In the genomic region with DNA sequence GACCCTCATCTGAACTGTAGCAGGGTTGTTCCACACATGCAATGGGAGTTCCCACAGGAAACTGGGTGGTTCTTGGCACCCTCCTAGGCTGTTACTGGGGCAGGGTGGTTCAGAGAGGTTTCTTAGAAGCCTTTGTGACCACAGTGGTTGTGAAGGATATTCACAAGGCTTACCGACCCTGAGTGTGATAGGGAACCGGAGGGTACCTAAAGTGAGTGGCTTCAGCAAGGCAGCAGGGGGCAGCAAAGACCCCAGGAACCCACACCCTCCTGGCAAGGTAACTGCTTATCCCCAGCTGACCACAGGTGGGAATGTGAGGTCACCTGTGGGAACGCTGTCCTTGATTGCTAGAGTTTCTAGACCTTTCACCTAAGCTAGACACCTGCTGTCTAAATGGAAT, we compare ENCODE assay signal across 9 mouse cellular contexts.
A peak's percentile ranks its signal among the peaks of the same experiment; 100 is the strongest.
DNase-seq lines count a peak whose midpoint lies in the region; ATAC-seq and TF ChIP-seq lines count a peak whose summit lies in the region.
"Had no signal": no experiment of that assay in that cellular context is flagged by ENCODE, and none has a peak within 500 bp of the region (broad histone marks: within the 10 kb centered on the region; RNA-seq: fewer than 3 reads in every experiment).

No protein-coding gene starts in this region.

- no peak for TF ChIP-seq POLR2A in bone marrow, adult 2 months (IDR thresholded peaks at IDR 0.05; ENCODE audit: borderline replicate concordance, control insufficient read depth, low read depth, low read length)

- TF ChIP-seq EP300 in heart, postnatal 0 days (IDR thresholded peaks at IDR 0.05; ENCODE audit: low read depth) = no peak
- no peak for TF ChIP-seq EP300 in lung, postnatal 0 days (IDR thresholded peaks at IDR 0.05)

- DNase-seq in heart, postnatal 0 days (ENCODE audit: low spot score) = no peak
- DNase-seq in CD4-positive, CD25-positive, alpha-beta regulatory T cell, adult 2 months (ENCODE audit: low read depth, low spot score) = peak; percentile 80
- DNase-seq in lung, postnatal 0 days (ENCODE audit: low spot score) = peak; percentile 43
- peak; percentile 30 to 73 for DNase-seq in thymus, postnatal 10 days (ENCODE audit: low spot score in 2 of 2)
- DNase-seq in yolk sac, embryonic 10.5 days (ENCODE audit: low spot score) = no peak

- ATAC-seq in heart, postnatal 0 days (ENCODE audit: insufficient read depth, low read depth) = no peak
- no peak for ATAC-seq in heart, embryonic 12.5 days (ENCODE audit: insufficient number of reproducible peaks, low FRiP score)
- ATAC-seq in lung, postnatal 0 days = peak; percentile 60
- ATAC-seq in forebrain, embryonic 12.5 days (ENCODE audit: low FRiP score) = no peak

- TF ChIP-seq CTCF in heart, postnatal 0 days (IDR thresholded peaks at IDR 0.05; ENCODE audit: low read depth) = peak; percentile 62
- TF ChIP-seq CTCF in bone marrow, adult 2 months (IDR thresholded peaks at IDR 0.05; ENCODE audit: control insufficient read depth, insufficient read depth, low read length) = peak; percentile 79
- peak; percentile 72 for TF ChIP-seq CTCF in lung, postnatal 0 days (IDR thresholded peaks at IDR 0.05)

- H3K36me3 ChIP-seq in heart, postnatal 0 days (replicated peaks; ENCODE audit: control insufficient read depth, insufficient read depth, low read length) = no peaks in the 10 kb centered on the region
- H3K36me3 ChIP-seq in heart, embryonic 12.5 days = no peaks in the 10 kb centered on the region
- H3K36me3 ChIP-seq in lung, postnatal 0 days (ENCODE audit: insufficient read depth, low read length) = no peaks in the 10 kb centered on the region
- no peaks in the 10 kb centered on the region for H3K36me3 ChIP-seq in forebrain, embryonic 12.5 days (replicated peaks)
- H3K36me3 ChIP-seq: neural tube, embryonic 12.5 days had no signal

- H3K9me3 ChIP-seq in heart, postnatal 0 days (replicated peaks; ENCODE audit: control insufficient read depth, low read length) = no peaks in the 10 kb centered on the region
- H3K9me3 ChIP-seq in heart, embryonic 12.5 days (replicated peaks) = no peaks in the 10 kb centered on the region
- H3K9me3 ChIP-seq in lung, postnatal 0 days (ENCODE audit: low read length) = no peaks in the 10 kb centered on the region
- H3K9me3 ChIP-seq in forebrain, embryonic 12.5 days = no peaks in the 10 kb centered on the region
- H3K9me3 ChIP-seq: neural tube, embryonic 12.5 days had no signal

- H3K4me1 ChIP-seq in heart, postnatal 0 days (ENCODE audit: control insufficient read depth, insufficient read depth) = no peaks in the 10 kb centered on the region
- no peaks in the 10 kb centered on the region for H3K4me1 ChIP-seq in heart, embryonic 12.5 days (replicated peaks)
- no peaks in the 10 kb centered on the region for H3K4me1 ChIP-seq in bone marrow, adult 2 months (ENCODE audit: control insufficient read depth, insufficient read depth, low read length)
- no peaks in the 10 kb centered on the region for H3K4me1 ChIP-seq in lung, postnatal 0 days (ENCODE audit: insufficient read depth, low read depth, low read length)
- no peaks in the 10 kb centered on the region for H3K4me1 ChIP-seq in forebrain, embryonic 12.5 days
- H3K4me1 ChIP-seq: neural tube, embryonic 12.5 days had no signal

- H3K27me3 ChIP-seq in heart, postnatal 0 days (ENCODE audit: control insufficient read depth, insufficient read depth, low read length) = no peaks in the 10 kb centered on the region
- H3K27me3 ChIP-seq in heart, embryonic 12.5 days (replicated peaks) = no peaks in the 10 kb centered on the region
- H3K27me3 ChIP-seq in lung, postnatal 0 days (replicated peaks; ENCODE audit: insufficient read depth, low read length) = no peaks in the 10 kb centered on the region
- no peaks in the 10 kb centered on the region for H3K27me3 ChIP-seq in forebrain, embryonic 12.5 days
- H3K27me3 ChIP-seq: neural tube, embryonic 12.5 days had no signal

- WGBS in heart, postnatal 0 days = 33% methylated on average over 3 of the region's 3 CpGs
- WGBS in heart, embryonic 12.5 days = 33% methylated on average over 3 of the region's 3 CpGs
- 13% methylated on average over 3 of the region's 3 CpGs for WGBS in bone marrow, adult 2 months
- 15% methylated on average over 3 of the region's 3 CpGs for WGBS in lung, postnatal 0 days
- WGBS in forebrain, embryonic 12.5 days = 41% methylated on average over 3 of the region's 3 CpGs

- no peak overlapping the region for H3K4me2 ChIP-seq in heart, postnatal 0 days (ENCODE audit: low read depth, low read length)
- H3K4me2 ChIP-seq in heart, embryonic 12.5 days = no peak overlapping the region
- no peak overlapping the region for H3K4me2 ChIP-seq in lung, postnatal 0 days (replicated peaks; ENCODE audit: low read depth, low read length)
- H3K4me2 ChIP-seq in forebrain, embryonic 12.5 days = no peak overlapping the region
- H3K4me2 ChIP-seq: neural tube, embryonic 12.5 days had no signal

- no peak overlapping the region for H3K9ac ChIP-seq in heart, postnatal 0 days (replicated peaks; ENCODE audit: low read depth, low read length)
- no peak overlapping the region for H3K9ac ChIP-seq in heart, embryonic 12.5 days
- H3K9ac ChIP-seq in lung, postnatal 0 days (replicated peaks; ENCODE audit: low read depth) = no peak overlapping the region
- H3K9ac ChIP-seq in forebrain, embryonic 12.5 days = no peak overlapping the region
- H3K9ac ChIP-seq: neural tube, embryonic 12.5 days had no signal

- H3K4me3 ChIP-seq in heart, postnatal 0 days (ENCODE audit: low read depth, low read length) = no peak overlapping the region
- no peak overlapping the region for H3K4me3 ChIP-seq in heart, embryonic 12.5 days
- H3K4me3 ChIP-seq in bone marrow, adult 2 months (replicated peaks; ENCODE audit: control insufficient read depth, low read depth, low read length) = no peak overlapping the region
- no peak overlapping the region for H3K4me3 ChIP-seq in lung, postnatal 0 days (ENCODE audit: low read depth, low read length)
- no peak overlapping the region for H3K4me3 ChIP-seq in forebrain, embryonic 12.5 days (replicated peaks)
- H3K4me3 ChIP-seq: neural tube, embryonic 12.5 days had no signal

- no peak overlapping the region for H3K27ac ChIP-seq in heart, postnatal 0 days (ENCODE audit: low read depth)
- H3K27ac ChIP-seq in heart, embryonic 12.5 days (ENCODE audit: poor library complexity, severe bottlenecking) = no peak overlapping the region
- no peak overlapping the region for H3K27ac ChIP-seq in bone marrow, adult 2 months (ENCODE audit: control insufficient read depth, insufficient read depth, low read depth, low read length, poor library complexity)
- H3K27ac ChIP-seq in lung, postnatal 0 days (ENCODE audit: low read length) = no peak overlapping the region
- no peak overlapping the region for H3K27ac ChIP-seq in forebrain, embryonic 12.5 days
- H3K27ac ChIP-seq: neural tube, embryonic 12.5 days had no signal

Comparison
In these comparisons a context has a peak if more than half of its experiments do, and no peak if none do; other contexts are left out.
1. DNase-seq: peak in CD4-positive, CD25-positive, alpha-beta regulatory T cell, adult 2 months (single experiment), lung, postnatal 0 days (single experiment) and thymus, postnatal 10 days (2 of 2); none in heart, postnatal 0 days (single experiment) and yolk sac, embryonic 10.5 days (single experiment).
2. Peak in every context shown above with its lines, with median percentiles within 50 percentile points of each other: CTCF ChIP-seq.